Mouse (Mus musculus): ENCODE measurements at regions not wholly inside any gene's neighbourhood (a gene's known extent, or its start where the extent isn't known, plus 50 kb on each side); places are given as distances from the start of the nearest gene placed in this dataset.

DNA sequence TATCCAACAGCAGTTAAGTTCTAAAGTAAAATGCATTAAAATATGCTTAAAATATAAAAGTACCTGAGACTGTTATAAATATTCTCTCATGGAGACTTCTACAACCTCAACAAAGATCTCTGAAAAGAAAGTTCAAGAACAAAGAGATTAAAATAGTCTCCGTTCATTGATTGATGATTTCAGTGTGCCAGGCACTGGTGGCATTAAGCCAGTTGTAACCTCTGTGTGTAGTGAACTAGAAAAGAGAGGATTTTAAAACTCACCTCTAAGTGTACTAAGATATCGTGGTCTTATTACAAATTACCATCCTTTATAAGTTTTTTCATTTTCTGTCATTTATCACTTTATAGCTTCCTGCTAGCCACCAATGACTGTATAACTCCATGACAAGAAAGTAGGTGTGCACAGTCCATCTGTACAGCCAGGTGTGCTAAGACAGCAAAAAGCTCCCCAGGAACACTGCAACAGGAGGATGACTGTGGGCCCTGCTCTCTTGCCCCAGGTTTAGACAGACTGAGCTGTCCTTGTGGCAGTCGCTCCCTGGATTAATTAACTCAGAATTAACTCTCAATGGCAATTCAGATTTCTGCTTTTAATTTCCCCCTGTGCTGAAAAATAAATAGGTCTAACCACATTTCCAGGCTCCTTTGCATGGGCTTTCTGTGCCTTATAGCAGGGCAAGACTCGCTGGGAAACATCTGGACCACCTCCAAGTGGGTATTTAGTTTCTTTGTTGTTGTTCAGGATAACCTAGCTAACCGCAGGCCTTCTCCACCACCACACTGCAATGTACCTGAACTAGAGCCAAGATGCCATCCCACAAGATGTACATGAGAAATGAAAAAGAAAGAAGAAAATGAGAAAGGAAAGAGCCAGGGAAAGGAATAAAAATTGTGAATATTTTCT, 161.0 kb upstream of the Thbs1 start:
- WGBS = 76% methylated on average over 5 of the region's 5 CpGs

DNA sequence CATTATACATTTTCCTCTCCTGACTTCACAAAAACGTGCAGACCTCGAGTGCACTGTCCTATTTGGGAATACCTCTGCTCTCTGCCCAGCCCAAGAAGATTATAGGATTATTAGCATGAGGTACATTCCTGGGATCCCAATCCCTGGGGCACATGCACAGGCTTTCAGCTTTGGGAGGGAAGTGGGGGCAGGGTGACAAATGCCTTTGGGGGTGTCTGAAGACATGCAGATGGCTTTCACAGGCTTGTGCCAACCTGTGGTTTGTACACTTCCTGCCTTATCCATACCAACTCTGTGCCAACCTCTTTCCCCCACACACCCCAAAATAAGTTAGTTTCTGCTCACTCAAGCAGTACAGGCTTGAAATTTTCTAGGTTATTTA, 160.3 kb upstream of the Thbs1 start:
- H3K27me3 ChIP-seq (ENCODE audit: control insufficient read depth, insufficient read depth, low read length) = no peaks in the 10 kb centered on the region
- no peak for ATAC-seq (ENCODE audit: low FRiP score, low TSS enrichment)
- no peaks in the 10 kb centered on the region for H3K4me1 ChIP-seq (ENCODE audit: control insufficient read depth, insufficient read depth, low read length)
- H3K27ac ChIP-seq (ENCODE audit: low read depth, low read length) = no peak overlapping the region
- H3K9ac ChIP-seq (ENCODE audit: low read depth, low read length) = no peak overlapping the region
- no peaks in the 10 kb centered on the region for H3K36me3 ChIP-seq (ENCODE audit: control insufficient read depth, insufficient read depth, low read length)
- no peak overlapping the region for H3K4me3 ChIP-seq (ENCODE audit: low read length)
- WGBS = 73% methylated on average over 2 of the region's 2 CpGs
- H3K4me2 ChIP-seq (replicated peaks; ENCODE audit: low read depth, low read length) = no peak overlapping the region
- no peaks in the 10 kb centered on the region for H3K9me3 ChIP-seq (ENCODE audit: control insufficient read depth, low read length)

More for the DNA sequence above, 161.0 kb upstream of the Thbs1 start:
- H3K9ac ChIP-seq (ENCODE audit: low read depth, low read length) = no peak overlapping the region
- H3K27me3 ChIP-seq (ENCODE audit: control insufficient read depth, insufficient read depth, low read length) = no peaks in the 10 kb centered on the region
- no peak overlapping the region for H3K4me2 ChIP-seq (replicated peaks; ENCODE audit: low read depth, low read length)
- no peak overlapping the region for H3K4me3 ChIP-seq (ENCODE audit: low read length)
- H3K36me3 ChIP-seq (ENCODE audit: control insufficient read depth, insufficient read depth, low read length) = no peaks in the 10 kb centered on the region
- no peak for ATAC-seq (ENCODE audit: low FRiP score, low TSS enrichment)
- H3K9me3 ChIP-seq (ENCODE audit: control insufficient read depth, low read length) = no peaks in the 10 kb centered on the region
- H3K4me1 ChIP-seq (ENCODE audit: control insufficient read depth, insufficient read depth, low read length) = no peaks in the 10 kb centered on the region
- H3K27ac ChIP-seq (ENCODE audit: low read depth, low read length) = no peak overlapping the region

DNA sequence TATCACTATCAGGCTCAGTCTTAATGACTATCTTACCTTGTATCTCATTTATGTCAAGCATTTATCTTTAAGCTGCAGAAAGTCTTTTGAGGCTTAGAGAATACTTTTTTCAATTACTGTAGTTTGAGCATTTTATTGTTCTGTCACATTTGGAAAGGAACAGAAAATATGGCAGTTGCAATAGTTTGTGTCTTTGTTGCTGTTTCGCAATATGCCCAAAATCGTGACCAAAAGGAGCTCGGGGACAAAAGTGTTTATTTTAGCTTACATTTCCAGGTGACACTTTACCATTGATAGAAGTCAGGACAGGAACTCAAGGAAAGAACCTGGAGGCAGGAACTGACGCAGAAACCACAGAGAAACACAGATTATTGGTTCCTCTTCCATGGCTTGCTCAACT, 152.9 kb upstream of the Thbs1 start:
- H3K9me3 ChIP-seq (ENCODE audit: control insufficient read depth, low read length) = no peaks in the 10 kb centered on the region
- H3K27me3 ChIP-seq (ENCODE audit: control insufficient read depth, insufficient read depth, low read length) = no peaks in the 10 kb centered on the region
- H3K4me2 ChIP-seq (replicated peaks; ENCODE audit: low read depth, low read length) = no peak overlapping the region
- no peak overlapping the region for H3K4me3 ChIP-seq (ENCODE audit: low read length)
- 80% methylated on average over 4 of the region's 4 CpGs for WGBS
- no peak overlapping the region for H3K27ac ChIP-seq (ENCODE audit: low read depth, low read length)
- H3K4me1 ChIP-seq (ENCODE audit: control insufficient read depth, insufficient read depth, low read length) = no peaks in the 10 kb centered on the region
- H3K36me3 ChIP-seq (ENCODE audit: control insufficient read depth, insufficient read depth, low read length) = no peaks in the 10 kb centered on the region
- no peak overlapping the region for H3K9ac ChIP-seq (ENCODE audit: low read depth, low read length)
- ATAC-seq (ENCODE audit: low FRiP score, low TSS enrichment) = no peak

DNA sequence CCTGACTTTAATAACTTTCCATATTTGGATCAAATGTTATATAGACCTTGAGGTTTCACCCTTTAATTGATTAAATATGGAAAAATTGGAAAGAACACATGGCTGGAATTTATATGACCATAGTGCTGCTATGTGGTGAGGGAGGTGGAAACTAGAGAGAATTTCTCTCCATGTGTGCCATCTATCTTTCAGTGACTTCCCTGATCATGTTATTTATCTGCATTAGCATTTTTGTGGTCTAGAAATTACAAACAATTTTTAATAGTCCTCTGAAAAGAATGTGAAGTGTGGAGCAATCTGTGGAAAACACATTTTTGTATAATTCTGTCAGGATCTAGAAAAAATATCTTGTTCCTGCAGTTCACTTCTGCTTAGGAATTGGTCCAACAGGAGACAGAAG, 152.2 kb upstream of the Thbs1 start:
- Histone ChIP-seq H3K4me2 (replicated peaks; ENCODE audit: low read depth, low read length) (no peak overlapping the region), H3K27me3 (ENCODE audit: control insufficient read depth, insufficient read depth, low read length) (no peaks in the 10 kb centered on the region), H3K36me3 (ENCODE audit: control insufficient read depth, insufficient read depth, low read length) (no peaks in the 10 kb centered on the region), H3K9ac (ENCODE audit: low read depth, low read length) (no peak overlapping the region), H3K27ac (ENCODE audit: low read depth, low read length) (no peak overlapping the region), H3K9me3 (ENCODE audit: control insufficient read depth, low read length) (no peaks in the 10 kb centered on the region), H3K4me3 (ENCODE audit: low read length) (no peak overlapping the region), H3K4me1 (ENCODE audit: control insufficient read depth, insufficient read depth, low read length) (no peaks in the 10 kb centered on the region)
- no peak for ATAC-seq (ENCODE audit: low FRiP score, low TSS enrichment)

DNA sequence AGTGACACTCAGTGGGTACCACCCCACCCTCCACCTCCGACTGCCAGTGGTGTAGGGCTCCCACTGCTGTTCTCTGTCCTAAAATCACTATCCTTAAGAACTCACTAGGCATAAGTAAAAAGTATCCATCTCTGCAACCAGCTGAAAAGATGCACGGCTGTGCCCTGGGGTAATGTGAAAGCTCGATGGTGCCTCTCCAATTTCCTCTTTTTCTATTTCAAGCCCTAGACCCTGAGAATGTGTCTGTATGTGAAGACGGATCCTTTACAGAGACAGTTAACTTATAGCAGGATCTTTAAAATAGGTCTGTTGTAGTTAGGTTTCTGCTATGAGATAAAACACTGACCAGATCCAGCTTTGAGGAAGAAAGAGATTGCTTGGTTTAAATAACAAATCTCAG, 149.1 kb upstream of the Thbs1 start:
- Histone ChIP-seq H3K4me1 (ENCODE audit: control insufficient read depth, insufficient read depth, low read length) (no peaks in the 10 kb centered on the region), H3K4me3 (ENCODE audit: low read length) (no peak overlapping the region), H3K9me3 (ENCODE audit: control insufficient read depth, low read length) (no peaks in the 10 kb centered on the region; the same call in 1 of the 2 replicates), H3K36me3 (ENCODE audit: control insufficient read depth, insufficient read depth, low read length) (no peaks in the 10 kb centered on the region), H3K9ac (ENCODE audit: low read depth, low read length) (no peak overlapping the region), H3K27ac (ENCODE audit: low read depth, low read length) (no peak overlapping the region), H3K27me3 (ENCODE audit: control insufficient read depth, insufficient read depth, low read length) (no peaks in the 10 kb centered on the region), H3K4me2 (replicated peaks; ENCODE audit: low read depth, low read length) (no peak overlapping the region)
- no peak for ATAC-seq (ENCODE audit: low FRiP score, low TSS enrichment)
- 73% methylated on average over 4 of the region's 4 CpGs for WGBS

DNA sequence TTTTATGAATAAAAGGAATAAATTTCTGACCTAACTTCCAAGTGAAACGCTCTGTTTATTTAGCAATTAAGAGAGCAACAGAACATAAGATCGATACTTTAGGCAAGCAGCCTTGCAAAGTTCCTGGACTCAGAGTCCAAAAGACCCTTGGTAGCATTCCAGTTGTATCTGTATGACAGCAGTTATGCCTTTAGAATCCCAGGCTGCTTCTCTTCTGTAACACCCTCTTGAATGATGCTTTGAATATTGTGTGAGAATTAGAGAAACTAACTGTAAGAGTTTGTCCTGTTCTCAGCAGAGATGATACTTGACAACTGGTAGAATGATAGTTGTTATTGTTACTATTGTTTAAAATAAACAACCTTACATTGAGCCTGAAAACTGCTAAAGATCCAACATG, 148.2 kb upstream of the Thbs1 start:
- 80% methylated on average over 2 of the region's 2 CpGs for WGBS
- H3K27ac ChIP-seq (ENCODE audit: low read depth, low read length) = no peak overlapping the region
- no peaks in the 10 kb centered on the region; the same call in 1 of the 2 replicates for H3K9me3 ChIP-seq (ENCODE audit: control insufficient read depth, low read length)

DNA sequence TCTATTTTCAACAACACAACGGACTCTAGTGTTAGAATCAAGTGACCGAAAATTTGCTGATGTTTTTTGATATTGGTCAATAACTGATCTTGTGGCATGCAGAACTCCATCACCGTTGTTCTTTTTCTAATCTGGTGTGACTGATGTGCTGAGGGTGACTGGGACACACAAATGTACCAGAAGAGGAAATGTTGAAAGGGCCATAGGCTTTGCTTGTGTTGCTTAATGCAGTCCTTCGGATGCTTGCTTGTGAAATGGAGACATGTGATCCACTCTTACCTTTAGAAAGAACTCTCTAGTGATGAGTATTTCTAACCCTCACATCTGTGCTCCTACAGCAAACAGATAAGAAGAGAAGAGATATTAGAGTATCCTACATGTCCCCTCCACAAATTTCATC, 145.9 kb upstream of the Thbs1 start:
- Histone ChIP-seq H3K9ac (ENCODE audit: low read depth, low read length) (no peak overlapping the region), H3K27ac (ENCODE audit: low read depth, low read length) (no peak overlapping the region), H3K36me3 (ENCODE audit: control insufficient read depth, insufficient read depth, low read length) (no peaks in the 10 kb centered on the region), H3K4me1 (ENCODE audit: control insufficient read depth, insufficient read depth, low read length) (no peaks in the 10 kb centered on the region), H3K4me2 (replicated peaks; ENCODE audit: low read depth, low read length) (no peak overlapping the region), H3K27me3 (ENCODE audit: control insufficient read depth, insufficient read depth, low read length) (no peaks in the 10 kb centered on the region), H3K4me3 (ENCODE audit: low read length) (no peak overlapping the region), H3K9me3 (ENCODE audit: control insufficient read depth, low read length) (no peaks in the 10 kb centered on the region; the same call in 1 of the 2 replicates)
- 91% methylated on average over 4 of the region's 4 CpGs for WGBS
- no peak for ATAC-seq (ENCODE audit: low FRiP score, low TSS enrichment)

More for the DNA sequence above, 148.2 kb upstream of the Thbs1 start:
- ATAC-seq (ENCODE audit: low FRiP score, low TSS enrichment) = no peak
- no peak overlapping the region for H3K4me3 ChIP-seq (ENCODE audit: low read length)
- H3K4me1 ChIP-seq (ENCODE audit: control insufficient read depth, insufficient read depth, low read length) = no peaks in the 10 kb centered on the region
- H3K9ac ChIP-seq (ENCODE audit: low read depth, low read length) = no peak overlapping the region
- H3K4me2 ChIP-seq (replicated peaks; ENCODE audit: low read depth, low read length) = no peak overlapping the region
- H3K36me3 ChIP-seq (ENCODE audit: control insufficient read depth, insufficient read depth, low read length) = no peaks in the 10 kb centered on the region
- H3K27me3 ChIP-seq (ENCODE audit: control insufficient read depth, insufficient read depth, low read length) = no peaks in the 10 kb centered on the region

DNA sequence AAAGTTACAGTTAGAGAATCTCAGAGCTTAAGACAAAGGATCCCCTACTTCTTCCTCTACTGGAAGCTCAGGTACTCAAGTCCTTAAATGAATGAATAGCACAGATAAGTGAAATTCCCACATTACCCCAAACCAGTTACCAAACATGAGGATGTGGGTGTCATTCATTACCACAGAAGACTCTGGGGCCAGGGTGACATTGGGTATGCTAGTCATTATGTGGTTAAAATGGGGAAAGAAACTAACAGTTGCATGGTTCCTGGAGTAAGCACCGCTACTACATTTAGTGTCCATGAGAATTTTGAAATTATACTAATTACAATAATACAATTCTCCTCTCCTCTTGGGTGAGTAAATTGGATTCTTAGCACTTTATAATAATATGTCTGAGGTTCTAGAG, 142.9 kb upstream of the Thbs1 start:
- Histone ChIP-seq H3K27ac (ENCODE audit: low read depth, low read length) (no peak overlapping the region), H3K9me3 (ENCODE audit: control insufficient read depth, low read length) (no peaks in the 10 kb centered on the region; the same call in 1 of the 2 replicates), H3K36me3 (ENCODE audit: control insufficient read depth, insufficient read depth, low read length) (no peaks in the 10 kb centered on the region), H3K4me2 (replicated peaks; ENCODE audit: low read depth, low read length) (no peak overlapping the region), H3K4me3 (ENCODE audit: low read length) (no peak overlapping the region), H3K9ac (ENCODE audit: low read depth, low read length) (no peak overlapping the region), H3K4me1 (ENCODE audit: control insufficient read depth, insufficient read depth, low read length) (no peaks in the 10 kb centered on the region), H3K27me3 (ENCODE audit: control insufficient read depth, insufficient read depth, low read length) (no peaks in the 10 kb centered on the region)
- WGBS = 94% methylated on average over 1 of the region's 1 CpGs
- ATAC-seq (ENCODE audit: low FRiP score, low TSS enrichment) = no peak

DNA sequence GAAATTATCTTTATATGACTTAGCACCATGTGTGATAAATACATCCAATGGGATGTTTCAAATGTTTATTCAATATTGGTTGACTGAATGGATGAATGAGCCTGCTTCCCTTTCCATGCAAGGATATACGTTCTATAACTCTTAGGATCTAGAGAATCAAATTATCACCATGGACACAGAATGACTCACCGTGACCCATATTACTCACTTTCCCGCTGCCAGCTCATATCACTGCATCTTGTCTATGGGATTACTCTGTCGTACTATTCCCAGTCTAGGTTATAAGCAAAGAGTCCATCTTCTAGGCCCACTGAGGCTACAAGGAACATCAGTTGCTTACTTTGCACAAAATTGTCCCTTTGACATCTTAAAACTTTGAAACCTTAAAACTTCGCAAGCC, 141.0 kb upstream of the Thbs1 start:
- no peaks in the 10 kb centered on the region for H3K36me3 ChIP-seq (ENCODE audit: control insufficient read depth, insufficient read depth, low read length)
- H3K4me2 ChIP-seq (replicated peaks; ENCODE audit: low read depth, low read length) = no peak overlapping the region
- H3K9me3 ChIP-seq (ENCODE audit: control insufficient read depth, low read length) = no peaks in the 10 kb centered on the region; the same call in 1 of the 2 replicates
- H3K27me3 ChIP-seq (ENCODE audit: control insufficient read depth, insufficient read depth, low read length) = no peaks in the 10 kb centered on the region
- ATAC-seq (ENCODE audit: low FRiP score, low TSS enrichment) = no peak
- H3K4me3 ChIP-seq (ENCODE audit: low read length) = no peak overlapping the region
- no peak overlapping the region for H3K9ac ChIP-seq (ENCODE audit: low read depth, low read length)
- H3K4me1 ChIP-seq (ENCODE audit: control insufficient read depth, insufficient read depth, low read length) = no peaks in the 10 kb centered on the region
- WGBS = 91% methylated on average over 5 of the region's 5 CpGs
- H3K27ac ChIP-seq (ENCODE audit: low read depth, low read length) = no peak overlapping the region
